Mouse (Mus musculus) hindlimb bud, embryonic 11.5 days (tissue): ENCODE measurements at regions not wholly inside any gene's neighbourhood (a gene's known extent, or its start where the extent isn't known, plus 50 kb on each side); places are given as distances from the start of the nearest gene placed in this dataset.

Experiments used
- DNase-seq: peaks from one replicate; pipeline ENCODE4 v3.0.0-alpha.2; 2012; ENCODE audit warnings: low read depth, low spot score; ENCODE audit errors: extremely low spot score

DNA sequence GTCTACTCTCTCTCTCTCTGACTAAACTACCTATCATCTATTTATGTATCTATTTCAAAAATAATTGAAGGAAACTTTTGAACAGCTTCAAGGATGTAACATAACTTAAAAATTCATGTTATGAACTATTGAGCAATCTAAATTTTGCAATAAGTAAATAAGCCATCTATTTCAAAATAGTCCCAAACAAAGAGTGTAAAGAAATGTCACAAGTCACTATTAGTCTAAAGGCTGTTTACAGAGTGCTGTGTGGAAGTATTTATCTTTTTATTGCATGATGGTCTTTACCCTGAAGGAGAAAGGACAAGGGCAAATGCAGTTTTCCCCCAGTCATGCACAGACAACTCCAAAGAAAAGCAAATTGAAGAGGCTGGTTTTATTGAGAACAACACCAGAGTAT is 496.0 kb downstream of the Olfm4 start:
- no peak for DNase-seq

DNA sequence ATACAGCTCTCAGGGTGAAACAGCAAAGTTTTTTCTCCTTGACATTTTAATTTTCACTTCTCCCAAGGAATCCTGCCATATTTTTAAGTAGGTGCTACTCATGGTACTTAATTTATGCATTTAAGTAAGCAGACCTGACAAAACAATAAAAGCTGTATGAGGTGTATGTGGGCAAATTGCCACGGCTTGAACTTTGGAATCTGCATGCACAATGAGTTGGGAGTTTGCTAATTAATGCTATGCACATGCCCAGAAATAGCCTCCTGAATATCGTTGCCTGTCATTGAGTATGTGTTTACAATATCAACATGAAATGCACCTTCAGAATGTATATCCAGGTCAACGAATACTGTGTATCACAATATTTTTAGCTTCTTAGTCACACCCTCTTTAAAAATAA is 498.9 kb downstream of the Olfm4 start:
- DNase-seq, result no peak

DNA sequence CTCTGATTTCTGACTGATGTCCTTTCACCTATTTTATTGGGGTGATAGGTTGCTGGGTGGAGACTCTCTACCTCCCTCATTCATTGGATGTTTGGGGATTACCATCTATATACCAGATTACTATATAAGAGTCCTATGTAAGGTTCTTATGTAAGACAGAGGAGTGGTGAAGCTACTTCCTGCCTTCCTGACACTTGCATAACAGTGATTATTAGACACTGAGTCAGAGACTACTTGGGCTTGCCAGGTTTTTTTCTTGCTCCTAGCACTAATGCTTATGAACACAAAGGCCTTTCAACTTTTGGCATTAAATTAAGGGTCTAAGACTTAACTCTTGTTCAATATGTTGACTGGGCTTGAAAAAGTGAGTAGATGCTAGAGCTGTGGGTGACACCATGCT is 500.4 kb downstream of the Olfm4 start:
- DNase-seq, result no peak

DNA sequence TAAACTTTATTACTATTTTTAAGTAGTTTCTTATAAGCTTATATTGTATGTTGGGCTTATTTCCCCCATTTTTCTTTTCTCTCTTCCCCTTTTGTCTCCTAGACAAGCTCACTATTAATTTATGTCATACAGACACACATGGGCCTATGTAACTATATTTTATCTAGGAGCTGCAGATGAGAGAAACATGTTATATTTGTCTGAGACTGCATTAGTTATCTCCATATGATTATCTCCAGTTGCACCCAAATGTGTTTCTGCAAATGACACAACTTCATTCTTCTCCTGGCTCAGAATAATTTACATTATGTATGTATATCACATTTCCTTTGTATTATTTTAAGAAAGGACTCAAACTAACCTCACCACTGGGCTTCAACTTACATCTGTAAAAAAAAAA is 501.3 kb downstream of the Olfm4 start:
- no peak for DNase-seq

DNA sequence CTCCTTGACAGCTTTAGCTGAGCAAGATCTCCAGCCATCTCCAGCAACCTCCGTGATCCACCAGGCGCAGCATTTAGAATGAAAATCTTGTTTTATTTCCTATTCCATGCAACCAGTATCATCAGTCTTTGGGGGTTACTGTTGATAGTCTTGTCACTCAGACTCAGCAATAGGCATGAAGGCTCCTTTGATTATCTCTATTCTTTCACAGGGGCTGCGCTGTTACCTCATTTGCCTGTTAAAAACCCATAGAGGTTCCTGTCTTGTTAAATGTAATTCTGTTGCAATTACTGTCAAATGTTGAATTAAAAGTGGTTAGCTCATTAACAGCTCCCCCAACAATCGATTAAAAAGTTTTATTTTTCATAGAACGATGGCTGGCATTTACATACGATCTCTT is 502.7 kb downstream of the Olfm4 start:
- DNase-seq, result no peak

DNA sequence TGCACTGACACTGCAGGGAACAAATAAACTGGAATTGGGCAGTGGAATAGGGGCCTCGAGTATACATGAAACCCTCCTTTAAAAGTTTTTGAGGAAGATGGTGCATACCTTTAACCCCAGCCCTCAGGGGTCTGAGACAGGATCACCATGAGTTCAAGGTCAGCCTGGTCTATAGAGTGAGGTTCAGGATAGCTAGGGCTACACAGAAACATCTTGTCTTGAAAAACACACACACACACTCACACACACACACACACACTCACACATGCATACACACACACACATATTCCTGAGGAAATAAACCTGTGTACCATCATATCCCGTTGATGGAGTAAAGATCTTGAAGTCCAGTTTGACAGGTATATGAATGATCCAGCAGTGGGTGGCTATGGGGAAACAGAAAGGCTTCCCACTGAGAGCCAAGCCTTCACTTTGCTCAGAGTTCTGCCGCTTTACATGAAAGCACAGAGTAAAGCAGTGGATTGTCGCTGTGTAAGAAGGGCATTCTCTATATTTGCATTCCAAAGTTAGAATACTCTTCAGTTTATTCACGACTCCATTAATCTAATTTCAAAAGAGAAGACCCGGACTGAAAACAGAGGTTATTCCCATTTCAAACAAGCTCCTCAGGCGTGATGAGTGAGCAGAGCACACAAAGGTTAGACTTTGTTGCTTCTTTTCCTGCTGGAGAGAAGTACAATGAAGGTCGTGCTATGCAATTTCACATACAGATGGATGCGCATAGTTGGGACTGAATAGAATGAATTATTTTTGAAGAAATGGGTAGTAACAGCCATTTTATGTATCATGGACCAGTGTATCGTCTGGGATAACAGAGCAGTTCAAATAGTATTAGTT is 508.4 kb downstream of the Olfm4 start:
- no peak for DNase-seq

DNA sequence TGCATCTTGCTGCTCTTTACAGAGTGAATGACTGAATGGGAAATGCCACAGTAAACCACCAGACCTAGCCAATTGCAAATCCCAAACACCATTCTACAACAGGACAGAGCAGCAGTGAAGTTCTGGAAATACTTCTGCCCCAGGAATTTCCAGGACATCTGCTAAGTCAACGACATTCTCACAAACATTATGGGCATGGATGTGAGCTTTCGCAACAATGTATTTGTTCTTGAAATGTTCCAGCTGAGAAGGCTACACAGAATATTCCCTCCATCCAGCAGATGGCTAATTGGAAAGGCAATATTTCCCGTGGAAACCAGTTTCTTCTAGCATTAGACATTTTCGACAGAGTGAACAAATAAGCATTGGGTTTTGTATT is 509.0 kb downstream of the Olfm4 start:
- DNase-seq, result no peak

DNA sequence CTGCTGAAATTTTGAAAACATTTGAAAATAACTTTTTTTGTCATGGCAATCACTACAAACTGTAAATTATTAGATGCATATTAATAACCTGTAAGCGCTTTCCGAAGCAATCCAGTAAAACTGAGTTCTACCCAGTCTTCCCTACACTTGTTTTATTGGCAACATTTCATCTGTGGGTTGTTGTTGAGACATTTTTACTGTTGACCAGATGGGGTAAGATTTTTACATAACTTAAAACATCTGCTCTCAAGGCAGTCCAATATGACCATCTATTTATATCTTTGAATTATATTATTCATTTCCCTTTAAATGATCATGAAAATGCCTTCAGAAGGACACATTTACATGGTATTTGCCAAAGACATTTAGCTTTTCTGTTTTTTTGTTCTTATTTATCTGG is 520.5 kb downstream of the Olfm4 start:
- no peak for DNase-seq

DNA sequence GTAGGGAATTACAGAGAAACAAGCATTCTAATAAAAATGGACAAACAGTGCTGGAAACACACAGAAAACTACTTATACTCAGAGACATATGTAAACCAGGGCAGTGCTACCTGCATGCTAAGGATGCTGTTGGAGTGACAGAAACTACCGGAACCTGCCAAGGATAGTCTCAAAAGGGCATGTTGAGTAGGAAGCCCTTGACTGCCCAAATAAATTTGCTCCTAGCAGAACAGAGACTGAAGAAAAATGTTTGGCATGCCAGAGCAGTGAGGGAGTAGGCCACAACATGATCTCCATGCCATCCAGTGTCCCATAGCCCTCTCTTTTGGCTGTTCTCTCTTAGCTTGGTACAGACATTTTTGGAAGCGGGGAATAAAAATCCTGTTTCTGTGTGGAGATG is 532.7 kb downstream of the Olfm4 start:
- no peak for DNase-seq

DNA sequence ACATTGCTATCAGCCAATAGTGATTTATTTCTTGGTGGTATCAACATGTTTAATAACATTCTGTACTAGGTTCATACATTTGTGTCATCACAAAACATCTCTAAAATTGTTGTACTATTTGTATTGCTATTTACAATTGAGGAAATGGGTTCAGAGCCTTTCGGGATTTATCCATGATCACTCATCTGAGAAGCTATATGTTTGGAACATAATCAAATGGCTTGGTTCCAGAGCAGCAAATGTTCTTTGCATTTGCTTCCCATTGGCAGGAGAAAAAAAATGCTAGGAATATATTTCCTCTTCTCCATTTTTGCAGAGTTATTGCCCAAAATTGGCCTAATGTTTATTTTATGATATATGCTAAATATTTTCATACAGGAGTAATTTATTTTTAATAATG is 537.3 kb downstream of the Olfm4 start:
- DNase-seq, result no peak

DNA sequence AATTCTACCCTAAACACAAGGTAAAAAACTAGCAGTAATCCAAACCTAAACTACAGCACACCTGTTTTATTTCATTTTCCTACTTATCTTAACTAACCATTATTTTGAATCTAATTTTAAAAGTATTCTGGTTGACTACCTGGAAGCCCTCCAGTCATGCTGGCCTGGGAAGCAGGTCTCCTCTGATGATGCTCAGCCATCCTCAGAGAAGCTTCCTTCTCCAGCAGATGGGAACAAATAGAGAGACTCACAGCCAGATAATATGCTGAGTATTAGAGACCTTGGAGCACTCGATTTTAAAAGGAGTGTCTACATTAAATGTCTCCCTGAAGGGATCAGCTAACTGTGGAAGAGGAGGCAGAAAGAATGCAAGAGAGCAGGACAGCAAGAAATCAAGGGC is 537.8 kb downstream of the Olfm4 start:
- DNase-seq, result no peak

DNA sequence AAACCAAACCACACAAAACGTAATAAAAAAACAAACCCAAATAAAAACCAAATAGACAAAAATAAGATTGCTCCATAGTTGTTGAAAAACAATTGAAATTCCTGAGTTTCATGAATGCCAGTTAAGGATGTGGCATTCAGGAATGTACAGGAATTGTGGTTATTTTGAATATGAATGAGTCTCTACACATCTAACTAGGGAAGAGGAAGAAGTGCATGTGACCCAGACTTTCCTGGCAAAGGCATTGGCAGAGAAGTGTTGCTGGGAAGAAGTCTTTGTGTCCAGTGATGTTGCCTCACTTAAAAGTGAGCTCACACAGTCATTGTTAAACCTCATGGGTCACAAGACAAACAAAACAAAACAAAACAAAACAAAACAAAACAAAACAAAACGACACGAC is 538.7 kb downstream of the Olfm4 start:
- no peak for DNase-seq

DNA sequence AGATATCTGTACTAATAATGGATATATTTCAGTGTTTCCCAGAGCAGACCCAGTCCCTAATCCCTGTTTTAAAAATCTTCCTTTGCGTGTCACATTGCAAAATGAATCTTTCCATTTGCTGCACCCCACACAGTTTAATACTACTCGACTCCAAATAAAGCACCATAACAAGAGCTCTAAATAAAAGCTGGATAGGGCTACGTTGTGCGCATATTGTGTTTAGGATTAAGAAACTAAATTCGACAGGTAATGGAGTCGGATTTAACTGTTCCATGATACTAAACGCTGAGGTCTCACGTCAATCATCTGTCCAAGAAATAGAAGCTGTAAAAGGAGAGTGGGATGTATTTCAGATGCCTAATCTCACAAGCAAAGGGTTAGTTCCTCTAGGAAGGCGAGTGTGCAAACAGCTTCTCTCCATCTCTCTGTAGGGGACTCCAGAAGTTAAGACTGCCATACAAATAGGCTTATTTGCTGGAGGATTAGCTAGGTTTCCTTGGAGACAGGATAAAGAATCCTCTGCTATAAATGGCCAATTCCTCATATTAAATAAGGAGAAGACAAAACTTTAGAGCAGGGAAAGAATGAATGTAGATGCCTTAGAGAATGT is 544.6 kb downstream of the Olfm4 start:
- no peak for DNase-seq

DNA sequence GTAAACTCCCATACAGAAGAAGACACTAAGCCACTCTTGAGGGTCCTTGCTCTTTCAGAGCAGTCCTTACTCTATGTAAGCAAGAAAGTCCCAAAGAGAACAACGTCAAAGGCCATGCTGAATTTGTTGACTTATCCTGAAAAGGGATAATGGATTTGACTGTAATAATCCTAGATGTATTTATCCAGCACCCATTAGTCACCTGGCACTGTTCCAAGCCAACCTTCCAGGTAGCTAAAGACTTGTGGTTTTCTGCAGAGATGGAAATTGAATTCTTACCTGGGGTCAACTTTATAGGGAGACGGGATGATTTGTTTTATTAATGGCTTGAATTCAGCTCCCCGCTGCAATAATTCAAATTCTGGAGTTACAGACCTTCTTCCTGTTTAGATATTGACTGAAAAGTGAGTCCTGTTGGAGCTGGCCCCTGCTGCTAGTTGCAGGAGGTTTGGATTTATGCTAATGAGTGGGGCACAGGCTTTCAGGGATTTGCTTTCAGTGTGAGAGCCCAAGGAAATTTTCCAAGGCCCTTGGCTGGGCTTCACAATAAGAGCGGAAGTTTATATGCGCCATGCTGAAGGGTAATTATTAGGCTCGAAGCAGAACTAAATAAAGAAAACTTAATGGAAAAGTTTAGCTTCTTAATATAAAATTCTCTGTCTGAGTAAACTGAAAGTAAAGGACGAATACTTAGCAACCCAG is 552.3 kb downstream of the Olfm4 start:
- no peak for DNase-seq

DNA sequence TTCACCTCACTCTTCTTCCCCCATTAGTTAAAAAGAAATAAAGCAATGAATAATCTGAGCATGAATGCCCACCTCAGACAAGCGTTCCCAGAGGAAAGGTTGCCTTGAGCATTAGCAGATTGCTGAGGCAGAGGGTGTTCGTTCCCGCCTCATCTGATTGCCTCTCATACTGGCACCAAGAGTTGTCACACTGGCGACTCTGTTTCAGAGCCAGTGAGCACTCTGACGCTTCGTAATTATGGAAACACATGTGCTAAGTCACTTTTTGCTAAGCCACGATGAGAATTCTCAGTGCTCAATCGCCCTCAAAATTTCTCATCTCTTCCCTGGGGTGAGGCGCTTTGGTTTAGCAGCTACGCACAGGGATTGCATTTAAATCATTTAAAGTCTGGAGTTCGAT is 576.1 kb downstream of the Olfm4 start:
- DNase-seq, result no peak
